Mouse (Mus musculus): ENCODE results near the gene Ttc28. TPM values are rescaled to one million over a fixed set of nuclear protein-coding genes. Genes with fewer than 3 reads are reported as not detected.
A peak's percentile ranks its signal among the peaks of the same experiment; 100 is the strongest.

Ttc28 gene
- polyA plus RNA-seq, 1 experiment from 2014 or later = 0.95 TPM

- Histone ChIP-seq H3K4me2 (0 out of 2 replicates have a peak overlapping the region, but pooled peaks have one; percentile 6), H3K36me3 (no peaks in the 10 kb centered on the region), H3K4me1 (replicated peaks) (peaks cover 2% of the 10 kb centered on the region; the same call in 1 of the 2 replicates), H3K4me3 (replicated peaks) (no peak overlapping the region), H3K27me3 (no peaks in the 10 kb centered on the region), H3K9ac (no peak overlapping the region), H3K9me3 (replicated peaks) (no peaks in the 10 kb centered on the region), H3K27ac (peak overlapping the region; percentile 36; the same call in 1 of the 2 replicates)
- DNase-seq = no peak
- WGBS (ENCODE audit: insufficient replicate concordance) = 31% methylated on average over 7 of the region's 7 CpGs
- ATAC-seq (ENCODE audit: low read depth) = peak; percentile 62
Observed at GRCm38 (mm10) chr5:111138927-111139565, 259.4 kb downstream of the Ttc28 start.

DNA sequence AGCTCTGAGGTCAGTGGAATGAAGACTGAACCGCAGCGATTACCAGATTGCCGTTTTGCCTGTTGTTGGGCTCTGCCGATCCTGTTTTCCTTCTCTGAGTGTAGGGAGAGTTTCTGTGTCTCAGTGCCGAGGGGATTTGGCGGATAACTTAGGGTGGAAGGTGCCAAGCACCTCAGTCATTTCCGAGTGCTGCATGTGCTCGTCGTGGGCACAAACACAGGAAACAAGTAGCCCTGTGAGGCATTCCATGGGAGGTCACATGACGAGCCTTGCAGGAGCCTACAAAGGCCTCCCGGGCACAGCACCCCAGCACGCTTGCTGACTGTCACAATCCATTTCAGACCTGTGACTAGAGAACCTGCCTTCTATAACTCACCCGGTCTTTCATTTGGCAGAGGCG, 260.0 kb downstream of the Ttc28 start:
- DNase-seq = no peak
- Histone ChIP-seq H3K9me3 (replicated peaks) (no peaks in the 10 kb centered on the region), H3K4me3 (replicated peaks) (no peak overlapping the region), H3K27ac (peak overlapping the region; percentile 36; the same call in 1 of the 2 replicates), H3K27me3 (no peaks in the 10 kb centered on the region), H3K9ac (no peak overlapping the region), H3K36me3 (no peaks in the 10 kb centered on the region), H3K4me1 (replicated peaks) (peaks cover 2% of the 10 kb centered on the region; the same call in 1 of the 2 replicates), H3K4me2 (0 out of 2 replicates have a peak overlapping the region, but pooled peaks have one; percentile 6)
- WGBS (ENCODE audit: insufficient replicate concordance) = 36% methylated on average over 14 of the region's 14 CpGs
- ATAC-seq (ENCODE audit: low read depth) = no peak

GRCm38 (mm10) chr5:111141139-111141885, 261.7 kb downstream of the Ttc28 start:
- H3K4me2 ChIP-seq = no peak overlapping the region
- DNase-seq = no peak

DNA sequence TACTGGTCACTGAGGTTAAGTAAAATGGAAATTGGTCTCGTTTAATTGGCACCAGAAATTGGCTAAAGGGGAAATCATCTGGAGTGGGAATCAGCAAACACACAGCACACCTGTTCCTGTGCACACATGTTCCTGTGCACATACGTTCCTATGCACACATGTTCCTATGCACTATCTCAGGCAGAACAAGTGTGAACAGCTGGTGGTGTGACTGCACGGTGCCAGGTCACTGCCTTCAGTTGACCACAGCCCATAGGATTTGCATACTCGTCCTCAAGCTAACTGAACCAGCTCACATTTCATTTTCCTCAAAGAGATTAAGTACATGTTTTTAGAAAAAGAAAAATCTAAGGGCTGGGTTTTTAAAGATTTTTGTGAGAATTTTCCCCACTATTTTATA, 263.2 kb downstream of the Ttc28 start:
- Histone ChIP-seq H3K9ac (no peak overlapping the region), H3K4me2 (no peak overlapping the region), H3K9me3 (replicated peaks) (no peaks in the 10 kb centered on the region), H3K27me3 (no peaks in the 10 kb centered on the region), H3K27ac (no peak overlapping the region), H3K36me3 (no peaks in the 10 kb centered on the region), H3K4me3 (replicated peaks) (no peak overlapping the region), H3K4me1 (replicated peaks) (0 out of 2 replicates have a peak, but pooled peaks cover 2% of the 10 kb centered on the region)
- WGBS (ENCODE audit: insufficient replicate concordance) = 52% methylated on average over 4 of the region's 4 CpGs
- ATAC-seq (ENCODE audit: low read depth) = no peak
- DNase-seq = no peak

More at GRCm38 (mm10) chr5:111141139-111141885, 261.7 kb downstream of the Ttc28 start:
- H3K36me3 ChIP-seq = no peaks in the 10 kb centered on the region
- no peak overlapping the region for H3K9ac ChIP-seq
- no peak for ATAC-seq (ENCODE audit: low read depth)
- H3K27me3 ChIP-seq = no peaks in the 10 kb centered on the region
- H3K27ac ChIP-seq = no peak overlapping the region
- WGBS (ENCODE audit: insufficient replicate concordance) = 54% methylated on average over 20 of the region's 20 CpGs
- peaks cover 2% of the 10 kb centered on the region; the same call in 1 of the 2 replicates for H3K4me1 ChIP-seq (replicated peaks)
- H3K4me3 ChIP-seq (replicated peaks) = no peak overlapping the region
- no peaks in the 10 kb centered on the region for H3K9me3 ChIP-seq (replicated peaks)

- DNase-seq (no peak), ATAC-seq (ENCODE audit: low read depth) (no peak)
- H3K36me3 ChIP-seq = no peaks in the 10 kb centered on the region
- H3K27ac ChIP-seq = no peak overlapping the region
- H3K27me3 ChIP-seq = no peaks in the 10 kb centered on the region
- H3K4me2 ChIP-seq = no peak overlapping the region
- no peaks in the 10 kb centered on the region for H3K4me1 ChIP-seq (replicated peaks)
- H3K4me3 ChIP-seq (replicated peaks) = no peak overlapping the region
- 82% methylated on average over 7 of the region's 7 CpGs for WGBS (ENCODE audit: insufficient replicate concordance)
- no peak overlapping the region for H3K9ac ChIP-seq
- H3K9me3 ChIP-seq (replicated peaks) = no peaks in the 10 kb centered on the region
Observed at GRCm38 (mm10) chr5:111144411-111144810, 264.8 kb downstream of the Ttc28 start.

- Histone ChIP-seq H3K4me3 (replicated peaks) (no peak overlapping the region), H3K27me3 (no peaks in the 10 kb centered on the region), H3K27ac (no peak overlapping the region), H3K4me2 (no peak overlapping the region), H3K4me1 (replicated peaks) (no peaks in the 10 kb centered on the region), H3K9me3 (replicated peaks) (no peaks in the 10 kb centered on the region), H3K9ac (no peak overlapping the region), H3K36me3 (no peaks in the 10 kb centered on the region)
- ATAC-seq (ENCODE audit: low read depth) = no peak
- DNase-seq = no peak
- 80% methylated on average over 14 of the region's 14 CpGs for WGBS (ENCODE audit: insufficient replicate concordance)
Observed at GRCm38 (mm10) chr5:111150581-111150980, 271.0 kb downstream of the Ttc28 start.

DNA sequence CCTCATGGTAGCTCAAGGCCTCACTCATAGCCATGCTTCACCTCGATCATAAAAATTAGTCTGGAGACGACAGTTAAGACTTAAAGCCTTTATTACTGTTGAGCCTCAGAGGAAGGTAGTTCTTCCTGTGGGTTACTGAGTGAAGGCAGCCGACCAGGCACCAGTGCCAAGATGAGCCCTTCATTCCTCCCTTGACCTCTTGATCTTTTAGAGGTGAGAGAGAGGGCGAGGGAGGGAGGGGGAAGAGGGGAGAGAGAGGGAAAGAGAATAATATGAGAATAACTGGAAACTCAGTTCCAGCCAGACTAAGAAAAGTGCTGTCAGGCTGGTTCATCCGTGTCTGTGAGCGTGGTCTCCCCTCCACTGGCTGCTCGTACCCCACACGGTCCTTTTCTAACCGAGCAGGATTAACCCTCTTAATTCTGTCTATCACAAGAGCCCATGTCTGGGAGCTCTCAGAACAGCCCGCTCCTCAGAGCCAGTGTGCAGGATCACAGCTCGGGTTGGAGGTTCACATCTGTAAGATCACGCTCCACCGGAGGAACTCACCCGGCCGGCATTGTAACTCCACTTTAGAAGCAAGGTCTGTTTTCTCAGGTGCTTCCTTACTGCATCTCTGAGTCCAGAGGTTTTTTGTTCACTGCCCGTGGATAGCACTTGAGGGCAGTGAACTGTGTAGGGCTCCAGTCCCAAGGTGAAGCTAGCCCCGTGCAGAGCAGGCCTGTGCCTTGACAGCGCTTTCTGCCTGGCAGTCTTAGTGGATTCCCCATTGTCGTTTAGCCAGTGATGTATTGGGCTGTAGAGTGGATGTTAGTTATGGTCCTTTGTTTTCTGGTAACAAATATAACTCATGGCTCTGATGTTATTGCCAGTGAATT, 272.5 kb downstream of the Ttc28 start:
- ATAC-seq (ENCODE audit: low read depth) = no peak
- no peak for DNase-seq
- Histone ChIP-seq H3K36me3 (no peaks in the 10 kb centered on the region), H3K27me3 (no peaks in the 10 kb centered on the region), H3K4me1 (replicated peaks) (no peaks in the 10 kb centered on the region), H3K9me3 (replicated peaks) (no peaks in the 10 kb centered on the region), H3K9ac (no peak overlapping the region), H3K27ac (no peak overlapping the region), H3K4me2 (no peak overlapping the region), H3K4me3 (replicated peaks) (no peak overlapping the region)
- WGBS (ENCODE audit: insufficient replicate concordance) = 67% methylated on average over 19 of the region's 19 CpGs

GRCm38 (mm10) chr5:111154586-111154985, 275.0 kb downstream of the Ttc28 start:
- H3K9ac ChIP-seq = no peak overlapping the region
- H3K27ac ChIP-seq = no peak overlapping the region
- WGBS (ENCODE audit: insufficient replicate concordance) = 64% methylated on average over 7 of the region's 7 CpGs
- no peaks in the 10 kb centered on the region for H3K27me3 ChIP-seq
- H3K9me3 ChIP-seq (replicated peaks) = no peaks in the 10 kb centered on the region
- H3K4me3 ChIP-seq (replicated peaks) = no peak overlapping the region
- DNase-seq = no peak
- ATAC-seq (ENCODE audit: low read depth) = no peak
- H3K4me1 ChIP-seq (replicated peaks) = no peaks in the 10 kb centered on the region
- no peaks in the 10 kb centered on the region for H3K36me3 ChIP-seq
- H3K4me2 ChIP-seq = no peak overlapping the region

DNA sequence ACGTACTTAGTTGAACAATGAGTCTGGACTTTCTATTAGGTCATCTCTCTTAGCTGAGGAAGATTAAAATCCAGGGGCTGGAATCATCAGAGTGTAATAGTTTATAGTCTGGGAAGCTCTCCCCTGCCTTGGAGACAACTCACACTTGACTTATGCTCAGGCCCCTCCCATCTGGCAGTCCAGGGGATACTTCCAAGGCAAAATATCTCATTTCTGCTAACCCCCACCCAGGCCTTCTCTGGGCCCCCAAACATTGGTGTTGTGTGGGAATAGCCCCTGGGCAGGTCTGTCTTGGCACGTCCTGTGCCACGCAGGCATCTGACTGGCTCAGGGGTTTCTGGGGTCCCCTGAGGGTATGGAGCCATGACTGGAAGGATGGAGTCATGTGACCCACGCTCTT, 275.7 kb downstream of the Ttc28 start:
- Histone ChIP-seq H3K36me3 (no peaks in the 10 kb centered on the region), H3K4me1 (replicated peaks) (no peaks in the 10 kb centered on the region), H3K27me3 (no peaks in the 10 kb centered on the region), H3K4me3 (replicated peaks) (no peak overlapping the region), H3K4me2 (no peak overlapping the region), H3K27ac (no peak overlapping the region), H3K9ac (no peak overlapping the region), H3K9me3 (replicated peaks) (no peaks in the 10 kb centered on the region)
- ATAC-seq (ENCODE audit: low read depth) (no peak), DNase-seq (no peak)
- 60% methylated on average over 4 of the region's 4 CpGs for WGBS (ENCODE audit: insufficient replicate concordance)

GRCm38 (mm10) chr5:111155928-111156327, 276.3 kb downstream of the Ttc28 start:
- WGBS (ENCODE audit: insufficient replicate concordance) = 64% methylated on average over 12 of the region's 12 CpGs
- no peaks in the 10 kb centered on the region for H3K9me3 ChIP-seq (replicated peaks)
- H3K36me3 ChIP-seq = no peaks in the 10 kb centered on the region
- H3K4me1 ChIP-seq (replicated peaks) = 0 out of 2 replicates have a peak, but pooled peaks cover under 1% of the 10 kb centered on the region
- no peak overlapping the region for H3K4me2 ChIP-seq
- H3K4me3 ChIP-seq (replicated peaks) = no peak overlapping the region
- DNase-seq (no peak), ATAC-seq (ENCODE audit: low read depth) (no peak)
- no peak overlapping the region for H3K9ac ChIP-seq
- H3K27ac ChIP-seq = no peak overlapping the region
- H3K27me3 ChIP-seq = no peaks in the 10 kb centered on the region

GRCm38 (mm10) chr5:111158266-111158665, 278.7 kb downstream of the Ttc28 start:
- no peak overlapping the region for H3K27ac ChIP-seq

More at GRCm38 (mm10) chr5:111158266-111158665, 278.7 kb downstream of the Ttc28 start:
- Histone ChIP-seq H3K27me3 (no peaks in the 10 kb centered on the region), H3K9ac (no peak overlapping the region), H3K4me3 (replicated peaks) (no peak overlapping the region), H3K4me2 (no peak overlapping the region), H3K9me3 (replicated peaks) (no peaks in the 10 kb centered on the region), H3K36me3 (no peaks in the 10 kb centered on the region), H3K4me1 (replicated peaks) (peaks cover 6% of the 10 kb centered on the region; the same call in 1 of the 2 replicates)
- WGBS (ENCODE audit: insufficient replicate concordance) = 72% methylated on average over 9 of the region's 9 CpGs
- DNase-seq = no peak
- ATAC-seq (ENCODE audit: low read depth) = no peak
